Mouse (Mus musculus): Measurements from ENCODE around the gene Ccdc8.

The Ccdc8 gene

GRCm38 (mm10) chr7:17009326-17010009 is 17.0 kb downstream of the Ccdc8 start:
- DNase-seq (ENCODE audit: low read depth, low spot score): no peak

- no peak for DNase-seq (ENCODE audit: low read depth, low spot score)
Observed at GRCm38 (mm10) chr7:17010010-17010347, 17.5 kb downstream of the Ccdc8 start.

GRCm38 (mm10) chr7:17011909-17012590 is 19.5 kb downstream of the Ccdc8 start:
- DNase-seq (ENCODE audit: low read depth, low spot score): no peak

- no peak for DNase-seq (ENCODE audit: low read depth, low spot score)
Observed at GRCm38 (mm10) chr7:17015381-17015780, 22.9 kb downstream of the Ccdc8 start.

GRCm38 (mm10) chr7:17017036-17017435 is 24.5 kb downstream of the Ccdc8 start:
- no peak for DNase-seq (ENCODE audit: low read depth, low spot score)

- no peak for DNase-seq (ENCODE audit: low read depth, low spot score)
Observed at GRCm38 (mm10) chr7:17017921-17018320, 25.4 kb downstream of the Ccdc8 start.

GRCm38 (mm10) chr7:17019426-17020166 is 27.1 kb downstream of the Ccdc8 start:
- DNase-seq (ENCODE audit: low read depth, low spot score): no peak

GRCm38 (mm10) chr7:17022176-17022575 is 29.7 kb downstream of the Ccdc8 start:
- no peak for DNase-seq (ENCODE audit: low read depth, low spot score)

GRCm38 (mm10) chr7:17023701-17024100 is 31.2 kb downstream of the Ccdc8 start:
- DNase-seq (ENCODE audit: low read depth, low spot score): no peak

- no peak for DNase-seq (ENCODE audit: low read depth, low spot score)
Observed at GRCm38 (mm10) chr7:17024141-17024540, 31.6 kb downstream of the Ccdc8 start.

- no peak for DNase-seq (ENCODE audit: low read depth, low spot score)
Observed at GRCm38 (mm10) chr7:17024814-17025504, 32.5 kb downstream of the Ccdc8 start.

- no peak for DNase-seq (ENCODE audit: low read depth, low spot score)
Observed at GRCm38 (mm10) chr7:17025505-17025894, 33.0 kb downstream of the Ccdc8 start.

- no peak for DNase-seq (ENCODE audit: low read depth, low spot score)
Observed at GRCm38 (mm10) chr7:17025896-17026622, 33.6 kb downstream of the Ccdc8 start.

GRCm38 (mm10) chr7:17026710-17027587 is 34.4 kb downstream of the Ccdc8 start:
- peak; percentile 56 for DNase-seq (ENCODE audit: low read depth, low spot score)

GRCm38 (mm10) chr7:17027588-17028343 is 35.3 kb downstream of the Ccdc8 start, which contains the start of gene Ppp5c:
Gene Ppp5c (minus strand): TSS chr7:17027924.
- DNase-seq (ENCODE audit: low read depth, low spot score): peak; percentile 82

GRCm38 (mm10) chr7:17028923-17029322 is 36.4 kb downstream of the Ccdc8 start:
- no peak for DNase-seq (ENCODE audit: low read depth, low spot score)

- no peak for DNase-seq (ENCODE audit: low read depth, low spot score)
Observed at GRCm38 (mm10) chr7:17030239-17030638, 37.7 kb downstream of the Ccdc8 start.

- no peak for DNase-seq (ENCODE audit: low read depth, low spot score)
Observed at GRCm38 (mm10) chr7:17038018-17038695, 45.6 kb downstream of the Ccdc8 start.

- no peak for DNase-seq (ENCODE audit: low read depth, low spot score)
Observed at GRCm38 (mm10) chr7:17039373-17039772, 46.9 kb downstream of the Ccdc8 start.
